Mouse (Mus musculus): ENCODE data around the gene Cacng1.

Gene Cacng1

GRCm38 (mm10) chr11:107655538-107655937 is 60.8 kb downstream of the Cacng1 start:
- DNase-seq (ENCODE audit: low spot score): no peak
